Mouse (Mus musculus): ENCODE results near the gene Slc36a4. TPM values are rescaled to one million over a fixed set of nuclear protein-coding genes. Genes with fewer than 3 reads are reported as not detected.

The Slc36a4 gene
- polyA plus RNA-seq, 1 experiment from 2014 or later, result 35.5 TPM

GRCm38 (mm10) chr9:15734867-15735131, 25.3 kb downstream of the Slc36a4 start:
- WGBS, result 92% methylated on average over 6 of the region's 6 CpGs
- Histone ChIP-seq H3K4me2 (ENCODE audit: low read length) (no peak overlapping the region), H3K4me3 (ENCODE audit: low read depth, low read length) (no peak overlapping the region), H3K9me3 (replicated peaks; ENCODE audit: control insufficient read depth, low read length, poor library complexity, severe bottlenecking) (no peaks in the 10 kb centered on the region), H3K4me1 (ENCODE audit: control insufficient read depth, insufficient read depth, low read length) (0 out of 2 replicates have a peak, but pooled peaks cover 4% of the 10 kb centered on the region), H3K9ac (ENCODE audit: low read depth, low read length) (no peak overlapping the region), H3K27ac (ENCODE audit: low read length) (no peak overlapping the region), H3K27me3 (ENCODE audit: control insufficient read depth, insufficient read depth, low read depth, low read length) (no peaks in the 10 kb centered on the region), H3K36me3 (ENCODE audit: control insufficient read depth, insufficient read depth, low read length) (peaks cover 30% of the 10 kb centered on the region)
- ATAC-seq, result no peak

- no peaks in the 10 kb centered on the region for H3K27me3 ChIP-seq (ENCODE audit: control insufficient read depth, insufficient read depth, low read depth, low read length)
- no peak overlapping the region for H3K9ac ChIP-seq (ENCODE audit: low read depth, low read length)
- H3K36me3 ChIP-seq (ENCODE audit: control insufficient read depth, insufficient read depth, low read length), result peaks cover 31% of the 10 kb centered on the region
- no peak overlapping the region for H3K4me2 ChIP-seq (ENCODE audit: low read length)
- no peak overlapping the region for H3K27ac ChIP-seq (ENCODE audit: low read length)
- WGBS, result 77% methylated on average over 2 of the region's 2 CpGs
- no peaks in the 10 kb centered on the region for H3K9me3 ChIP-seq (replicated peaks; ENCODE audit: control insufficient read depth, low read length, poor library complexity, severe bottlenecking)
- ATAC-seq, result no peak
- no peak overlapping the region for H3K4me3 ChIP-seq (ENCODE audit: low read depth, low read length)
- H3K4me1 ChIP-seq (ENCODE audit: control insufficient read depth, insufficient read depth, low read length), result no peaks in the 10 kb centered on the region
Observed at GRCm38 (mm10) chr9:15737522-15737921, 28.0 kb downstream of the Slc36a4 start.

- H3K9me3 ChIP-seq (replicated peaks; ENCODE audit: control insufficient read depth, low read length, poor library complexity, severe bottlenecking), result no peaks in the 10 kb centered on the region
- H3K4me2 ChIP-seq (ENCODE audit: low read length), result no peak overlapping the region
- H3K36me3 ChIP-seq (ENCODE audit: control insufficient read depth, insufficient read depth, low read length), result peaks cover 23% of the 10 kb centered on the region
- no peaks in the 10 kb centered on the region for H3K27me3 ChIP-seq (ENCODE audit: control insufficient read depth, insufficient read depth, low read depth, low read length)
- H3K27ac ChIP-seq (ENCODE audit: low read length), result no peak overlapping the region
- no peak for ATAC-seq
- H3K4me3 ChIP-seq (ENCODE audit: low read depth, low read length), result no peak overlapping the region
- WGBS, result 83% methylated on average over 4 of the region's 4 CpGs
- no peaks in the 10 kb centered on the region for H3K4me1 ChIP-seq (ENCODE audit: control insufficient read depth, insufficient read depth, low read length)
- no peak overlapping the region for H3K9ac ChIP-seq (ENCODE audit: low read depth, low read length)
Observed at GRCm38 (mm10) chr9:15741428-15741827, 31.9 kb downstream of the Slc36a4 start.

GRCm38 (mm10) chr9:15741931-15742330, 32.4 kb downstream of the Slc36a4 start:
- ATAC-seq, result no peak
- 60% methylated on average over 6 of the region's 6 CpGs for WGBS
- no peak overlapping the region for H3K4me2 ChIP-seq (ENCODE audit: low read length)
- H3K27me3 ChIP-seq (ENCODE audit: control insufficient read depth, insufficient read depth, low read depth, low read length), result no peaks in the 10 kb centered on the region
- H3K36me3 ChIP-seq (ENCODE audit: control insufficient read depth, insufficient read depth, low read length), result peaks cover 20% of the 10 kb centered on the region
- H3K9ac ChIP-seq (ENCODE audit: low read depth, low read length), result no peak overlapping the region
- H3K4me1 ChIP-seq (ENCODE audit: control insufficient read depth, insufficient read depth, low read length), result no peaks in the 10 kb centered on the region
- H3K27ac ChIP-seq (ENCODE audit: low read length), result no peak overlapping the region
- no peak overlapping the region for H3K4me3 ChIP-seq (ENCODE audit: low read depth, low read length)
- no peaks in the 10 kb centered on the region for H3K9me3 ChIP-seq (replicated peaks; ENCODE audit: control insufficient read depth, low read length, poor library complexity, severe bottlenecking)

- no peak overlapping the region for H3K9ac ChIP-seq (ENCODE audit: low read depth, low read length)
- H3K4me1 ChIP-seq (ENCODE audit: control insufficient read depth, insufficient read depth, low read length), result no peaks in the 10 kb centered on the region
- no peaks in the 10 kb centered on the region for H3K27me3 ChIP-seq (ENCODE audit: control insufficient read depth, insufficient read depth, low read depth, low read length)
- no peak overlapping the region for H3K27ac ChIP-seq (ENCODE audit: low read length)
- no peaks in the 10 kb centered on the region; the same call in 1 of the 2 replicates for H3K36me3 ChIP-seq (ENCODE audit: control insufficient read depth, insufficient read depth, low read length)
- no peaks in the 10 kb centered on the region for H3K9me3 ChIP-seq (replicated peaks; ENCODE audit: control insufficient read depth, low read length, poor library complexity, severe bottlenecking)
- no peak overlapping the region for H3K4me2 ChIP-seq (ENCODE audit: low read length)
- WGBS, result 37% methylated on average over 2 of the region's 2 CpGs
- ATAC-seq, result no peak
- no peak overlapping the region for H3K4me3 ChIP-seq (ENCODE audit: low read depth, low read length)
Observed at GRCm38 (mm10) chr9:15745985-15746607, 36.6 kb downstream of the Slc36a4 start.

- no peaks in the 10 kb centered on the region for H3K27me3 ChIP-seq (ENCODE audit: control insufficient read depth, insufficient read depth, low read depth, low read length)
- no peak overlapping the region for H3K9ac ChIP-seq (ENCODE audit: low read depth, low read length)
- H3K36me3 ChIP-seq (ENCODE audit: control insufficient read depth, insufficient read depth, low read length), result no peaks in the 10 kb centered on the region; the same call in 1 of the 2 replicates
- no peak overlapping the region for H3K4me3 ChIP-seq (ENCODE audit: low read depth, low read length)
- no peaks in the 10 kb centered on the region for H3K4me1 ChIP-seq (ENCODE audit: control insufficient read depth, insufficient read depth, low read length)
- H3K9me3 ChIP-seq (replicated peaks; ENCODE audit: control insufficient read depth, low read length, poor library complexity, severe bottlenecking), result no peaks in the 10 kb centered on the region
- no peak; the same call in 1 of the 2 replicates for ATAC-seq
- no peak overlapping the region for H3K27ac ChIP-seq (ENCODE audit: low read length)
- WGBS, result 40% methylated on average over 7 of the region's 7 CpGs
- no peak overlapping the region for H3K4me2 ChIP-seq (ENCODE audit: low read length)
Observed at GRCm38 (mm10) chr9:15746636-15747035, 37.1 kb downstream of the Slc36a4 start.

GRCm38 (mm10) chr9:15748383-15748782, 38.8 kb downstream of the Slc36a4 start:
- ATAC-seq, result no peak
- Histone ChIP-seq H3K9me3 (replicated peaks; ENCODE audit: control insufficient read depth, low read length, poor library complexity, severe bottlenecking) (no peaks in the 10 kb centered on the region), H3K4me1 (ENCODE audit: control insufficient read depth, insufficient read depth, low read length) (no peaks in the 10 kb centered on the region)

GRCm38 (mm10) chr9:15759318-15759717, 49.8 kb downstream of the Slc36a4 start:
- no peaks in the 10 kb centered on the region for H3K27me3 ChIP-seq (ENCODE audit: control insufficient read depth, insufficient read depth, low read depth, low read length)
- H3K4me3 ChIP-seq (ENCODE audit: low read depth, low read length), result no peak overlapping the region
- no peak overlapping the region for H3K9ac ChIP-seq (ENCODE audit: low read depth, low read length)
- ATAC-seq, result no peak
- no peaks in the 10 kb centered on the region for H3K4me1 ChIP-seq (ENCODE audit: control insufficient read depth, insufficient read depth, low read length)
- H3K4me2 ChIP-seq (ENCODE audit: low read length), result no peak overlapping the region
- no peaks in the 10 kb centered on the region for H3K9me3 ChIP-seq (replicated peaks; ENCODE audit: control insufficient read depth, low read length, poor library complexity, severe bottlenecking)
- no peaks in the 10 kb centered on the region for H3K36me3 ChIP-seq (ENCODE audit: control insufficient read depth, insufficient read depth, low read length)
- no peak overlapping the region for H3K27ac ChIP-seq (ENCODE audit: low read length)

More at GRCm38 (mm10) chr9:15748383-15748782, 38.8 kb downstream of the Slc36a4 start:
- WGBS, result 66% methylated on average over 5 of the region's 5 CpGs
- no peak overlapping the region for H3K9ac ChIP-seq (ENCODE audit: low read depth, low read length)
- no peaks in the 10 kb centered on the region for H3K27me3 ChIP-seq (ENCODE audit: control insufficient read depth, insufficient read depth, low read depth, low read length)
- no peak overlapping the region for H3K27ac ChIP-seq (ENCODE audit: low read length)
- H3K4me2 ChIP-seq (ENCODE audit: low read length), result no peak overlapping the region
- H3K36me3 ChIP-seq (ENCODE audit: control insufficient read depth, insufficient read depth, low read length), result no peaks in the 10 kb centered on the region
- H3K4me3 ChIP-seq (ENCODE audit: low read depth, low read length), result no peak overlapping the region

GRCm38 (mm10) chr9:15766379-15766778, 56.8 kb downstream of the Slc36a4 start:
- 43% methylated on average over 5 of the region's 5 CpGs for WGBS
- Histone ChIP-seq H3K9ac (ENCODE audit: low read depth, low read length) (no peak overlapping the region), H3K27me3 (ENCODE audit: control insufficient read depth, insufficient read depth, low read depth, low read length) (no peaks in the 10 kb centered on the region), H3K4me1 (ENCODE audit: control insufficient read depth, insufficient read depth, low read length) (peaks cover 4% of the 10 kb centered on the region; the same call in 1 of the 2 replicates), H3K36me3 (ENCODE audit: control insufficient read depth, insufficient read depth, low read length) (no peaks in the 10 kb centered on the region), H3K27ac (ENCODE audit: low read length) (no peak overlapping the region), H3K4me2 (ENCODE audit: low read length) (no peak overlapping the region), H3K9me3 (replicated peaks; ENCODE audit: control insufficient read depth, low read length, poor library complexity, severe bottlenecking) (no peaks in the 10 kb centered on the region), H3K4me3 (ENCODE audit: low read depth, low read length) (no peak overlapping the region)
- no peak for ATAC-seq

Data from midbrain, embryonic 16.5 days (tissue).